Mouse (Mus musculus) small intestine, adult 2 months (tissue): ENCODE results near the gene Sppl3. TPM values are rescaled to one million over a fixed set of nuclear protein-coding genes. Genes with fewer than 3 reads are reported as not detected.
"Not testable (repeated sequence)": the region's sequence is repeated elsewhere in the genome, so short reads cannot be mapped to it uniquely, and the experiment has no call there.

Source experiments
- H3K27ac ChIP-seq: fragments of 200-500 bp; 2 replicates; pipeline ENCODE4 v1.5.1; 2012; ENCODE audit warnings: low read depth, low read length, control low read depth, inconsistent platforms; ENCODE audit not compliant: insufficient read depth
- H3K27me3 ChIP-seq: fragments of 200-500 bp; 2 replicates; pipeline ENCODE4 v1.6.1; 2012; ENCODE audit warnings: mild to moderate bottlenecking, moderate library complexity, low read length, inconsistent platforms; ENCODE audit not compliant: control insufficient read depth, insufficient read depth
- H3K36me3 ChIP-seq: fragments of 200-500 bp; 2 replicates; pipeline ENCODE4 v1.6.1; 2012; ENCODE audit warnings: mild to moderate bottlenecking, low read length, control low read depth, inconsistent platforms; ENCODE audit not compliant: control insufficient read depth, insufficient read depth
- H3K4me1 ChIP-seq: fragments of 200-500 bp; 2 replicates; pipeline ENCODE4 v1.6.1; 2012; ENCODE audit warnings: low read length, inconsistent platforms, mixed read lengths; ENCODE audit not compliant: control insufficient read depth, insufficient read depth, insufficient read length
- H3K4me3 ChIP-seq: fragments of 200-500 bp; 2 replicates; pipeline ENCODE4 v1.5.1; 2012; ENCODE audit warnings: low read depth, mild to moderate bottlenecking, control low read depth, inconsistent platforms, low read length, moderate library complexity
- CTCF ChIP-seq: fragments of 200-500 bp; IDR thresholded peaks from 2 replicates; pipeline ENCODE4 v1.5.1; 2012; ENCODE audit warnings: low read depth, mild to moderate bottlenecking, control low read depth, inconsistent platforms, low read length, moderate library complexity, mixed read lengths; ENCODE audit not compliant: insufficient replicate concordance, insufficient read length; ENCODE audit errors: extremely low read depth
- POLR2A ChIP-seq: fragments of 200-500 bp; IDR thresholded peaks from 2 replicates; pipeline ENCODE4 v1.6.1; 2012; ENCODE audit warnings: low read depth, mild to moderate bottlenecking, control low read depth, inconsistent platforms, low read length, moderate library complexity
- WGBS: fragments of 180-500 bp; shearing (Covaris S2); methylation state at CpG from one replicate; pipeline ENCODE4 v1.1.7; 2018; 5-methylcytosine and 5-hydroxymethylcytosine counted together
- polyA plus RNA-seq: library from polyadenylated mRNA; depleted of rRNA; stranded (reverse); fragments of >200 nt; gene quantifications from 2 replicates; pipeline ENCODE4 v1.2.3, GENCODE M21; 2012

The Sppl3 gene
- polyA plus RNA-seq, 1 experiment: 101 TPM

DNA sequence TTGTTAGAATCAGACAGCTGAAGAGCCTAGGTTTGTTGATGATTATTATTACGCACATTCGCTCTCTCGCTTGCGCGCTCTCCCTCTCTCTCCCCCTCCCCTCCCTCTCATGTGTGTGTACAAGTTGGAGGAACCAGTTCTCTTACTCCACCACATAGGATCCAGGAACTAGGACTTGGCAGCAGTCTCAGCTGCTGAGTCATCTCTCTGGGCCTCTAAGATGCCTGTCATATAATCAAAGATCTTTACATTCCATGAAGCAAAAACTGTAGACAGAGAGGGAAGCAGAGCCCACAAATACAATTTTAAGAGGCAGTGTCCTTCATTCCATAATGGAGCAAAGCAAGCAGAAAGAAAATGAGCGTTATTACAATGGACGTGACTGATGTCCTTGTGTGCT is 61.2 kb downstream of the Sppl3 start:
- Histone ChIP-seq H3K4me3 (no peak overlapping the region), H3K27ac (peak overlapping the region; percentile 28; the same call in 1 of the 2 replicates), H3K27me3 (no peaks in the 10 kb centered on the region), H3K4me1 (peaks cover 36% of the 10 kb centered on the region), H3K36me3 (peaks cover 5% of the 10 kb centered on the region; the same call in 1 of the 2 replicates)
- TF ChIP-seq CTCF (no peak), POLR2A (no peak)
- WGBS: 15% methylated on average over 7 of the region's 7 CpGs

DNA sequence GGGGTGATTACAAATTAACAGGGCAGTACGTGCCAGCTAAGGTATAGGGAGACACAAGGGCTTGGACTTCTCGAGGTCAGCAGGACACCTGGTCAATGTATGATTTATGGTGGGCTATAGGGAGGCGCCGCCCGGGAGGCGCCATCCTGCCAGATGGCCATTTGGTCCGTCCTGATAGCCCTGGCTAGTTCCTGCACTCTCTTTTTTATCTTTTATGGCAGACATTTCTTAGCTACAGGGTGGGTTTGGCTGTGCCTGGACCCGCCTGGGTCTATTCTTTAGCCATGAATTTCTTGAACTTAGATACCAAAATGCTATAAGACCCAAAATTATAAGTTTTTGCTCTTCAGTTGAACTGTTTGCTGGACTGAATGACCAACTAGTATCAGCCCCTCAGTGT is 62.4 kb downstream of the Sppl3 start:
- H3K4me1 ChIP-seq: peaks cover 38% of the 10 kb centered on the region
- H3K27me3 ChIP-seq, H3K4me3 ChIP-seq, H3K36me3 ChIP-seq: not testable (repeated sequence)
- H3K27ac ChIP-seq: peak overlapping the region; percentile 37; the same call in 1 of the 2 replicates
- WGBS: 34% methylated on average over 8 of the region's 8 CpGs

DNA sequence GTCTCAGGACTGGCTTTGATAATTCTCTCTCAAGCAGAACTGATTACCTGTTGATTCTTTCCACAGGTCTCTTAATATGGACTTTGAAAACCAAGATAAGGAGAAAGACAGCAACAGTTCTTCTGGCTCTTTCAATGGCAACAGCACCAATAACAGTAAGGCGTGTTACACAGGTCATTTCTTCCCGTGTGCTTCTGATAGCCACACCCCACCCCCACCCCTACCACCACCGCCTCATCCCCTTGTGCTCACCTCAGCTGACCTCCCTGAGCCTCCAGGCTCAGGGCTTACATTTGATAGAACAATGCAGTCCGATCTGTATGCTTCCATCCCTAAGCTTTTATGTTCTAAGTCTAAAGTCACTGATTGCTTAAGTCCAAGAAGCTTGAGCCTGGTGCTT is 63.8 kb downstream of the Sppl3 start:
- H3K27me3 ChIP-seq: no peaks in the 10 kb centered on the region
- peaks cover 29% of the 10 kb centered on the region for H3K4me1 ChIP-seq
- H3K27ac ChIP-seq: peak overlapping the region; percentile 87
- H3K36me3 ChIP-seq: peaks cover 9% of the 10 kb centered on the region; the same call in 1 of the 2 replicates
- TF ChIP-seq POLR2A (no peak), CTCF (no peak)
- 29% methylated on average over 4 of the region's 4 CpGs for WGBS
- no peak overlapping the region for H3K4me3 ChIP-seq

DNA sequence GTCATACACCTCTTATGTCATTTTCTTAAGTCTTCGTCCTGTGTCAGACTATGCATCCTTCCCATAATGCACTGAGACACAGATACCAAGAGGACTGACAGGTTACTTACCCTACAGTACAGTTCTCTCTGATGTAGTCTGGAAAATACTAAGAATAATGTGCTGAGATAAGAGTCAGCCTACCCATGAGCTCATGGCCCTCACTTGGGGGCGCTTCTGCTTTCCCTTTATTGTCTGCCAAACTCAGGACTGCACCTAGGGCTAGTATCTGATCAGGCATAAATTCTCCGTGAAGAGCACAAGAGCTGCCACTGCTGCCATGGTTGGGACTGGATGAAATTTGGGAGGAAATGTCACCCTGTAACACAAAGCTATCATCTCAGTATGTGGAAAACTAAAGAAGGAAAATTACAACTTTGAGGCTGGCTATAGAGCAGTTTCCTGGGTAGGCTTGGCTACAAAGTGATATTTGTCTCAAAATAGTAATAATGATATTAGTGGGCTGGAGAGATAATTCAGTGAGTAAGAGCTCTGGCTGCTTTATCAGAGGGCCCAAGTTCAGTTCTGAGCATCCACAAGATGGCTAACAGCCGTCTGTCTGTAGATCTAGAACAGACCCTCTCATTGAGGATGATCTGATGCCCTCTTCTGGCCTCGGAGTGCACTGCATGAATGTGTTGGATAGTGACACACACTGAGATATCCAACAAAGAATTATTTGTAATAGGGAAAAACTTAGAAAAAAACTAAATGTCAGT is 65.4 kb downstream of the Sppl3 start:
- Histone ChIP-seq H3K36me3 (peaks cover 14% of the 10 kb centered on the region), H3K27ac (peak overlapping the region; percentile 20; the same call in 1 of the 2 replicates), H3K27me3 (no peaks in the 10 kb centered on the region), H3K4me1 (peaks cover 23% of the 10 kb centered on the region), H3K4me3 (no peak overlapping the region)
- 49% methylated on average over 5 of the region's 5 CpGs for WGBS
- no peak for TF ChIP-seq POLR2A
- peak; percentile 26; the same call in 1 of the 2 replicates for TF ChIP-seq CTCF

DNA sequence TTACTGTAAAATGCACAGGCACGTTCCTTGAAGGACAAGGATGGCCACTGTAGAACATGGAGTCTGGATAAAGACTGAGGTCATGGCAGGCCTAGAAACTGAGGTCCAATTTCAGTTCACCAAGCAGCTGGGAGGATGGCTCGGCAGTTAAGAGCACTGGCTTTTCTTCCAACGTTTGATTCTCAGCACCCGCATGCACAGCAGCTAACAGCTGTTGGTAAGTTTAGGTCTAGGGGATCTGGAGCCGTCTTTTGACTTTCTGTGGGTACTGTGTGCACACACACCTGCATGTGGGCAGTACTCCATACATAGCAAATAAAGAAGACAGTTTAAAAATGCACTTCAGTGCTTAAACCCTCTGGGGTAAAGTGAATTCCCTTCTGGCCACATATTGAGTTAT is 70.7 kb downstream of the Sppl3 start:
- no peak overlapping the region for H3K27ac ChIP-seq
- WGBS: 84% methylated on average over 5 of the region's 5 CpGs
- H3K36me3 ChIP-seq: peaks cover 45% of the 10 kb centered on the region
- TF ChIP-seq CTCF (no peak), POLR2A (no peak)
- no peak overlapping the region for H3K4me3 ChIP-seq
- no peaks in the 10 kb centered on the region for H3K27me3 ChIP-seq
- peaks cover 5% of the 10 kb centered on the region; the same call in 1 of the 2 replicates for H3K4me1 ChIP-seq

DNA sequence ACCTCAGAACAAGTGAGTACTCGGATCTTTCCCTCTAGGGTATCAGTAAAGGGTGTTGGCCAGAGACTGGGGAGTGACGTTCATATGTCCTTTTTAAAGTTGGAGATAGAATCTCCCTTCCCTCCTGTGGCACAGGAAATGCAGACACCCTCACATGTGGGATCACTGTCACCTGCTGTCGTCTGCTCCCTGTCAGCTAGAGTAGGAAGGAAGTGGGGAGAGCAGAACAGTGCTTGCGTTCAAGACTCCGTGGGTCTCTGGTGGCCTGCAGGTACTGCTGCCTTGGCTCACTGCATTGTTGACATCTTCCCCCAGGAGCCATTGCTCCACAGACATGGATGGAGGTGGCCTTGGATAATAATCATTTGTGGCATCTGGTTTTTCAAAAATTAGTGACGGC is 72.6 kb downstream of the Sppl3 start:
- Histone ChIP-seq H3K27me3 (no peaks in the 10 kb centered on the region), H3K27ac (no peak overlapping the region), H3K36me3 (peaks cover 54% of the 10 kb centered on the region), H3K4me1 (0 out of 2 replicates have a peak, but pooled peaks cover 3% of the 10 kb centered on the region), H3K4me3 (no peak overlapping the region)
- WGBS: 82% methylated on average over 6 of the region's 6 CpGs
- TF ChIP-seq POLR2A (no peak), CTCF (no peak)

DNA sequence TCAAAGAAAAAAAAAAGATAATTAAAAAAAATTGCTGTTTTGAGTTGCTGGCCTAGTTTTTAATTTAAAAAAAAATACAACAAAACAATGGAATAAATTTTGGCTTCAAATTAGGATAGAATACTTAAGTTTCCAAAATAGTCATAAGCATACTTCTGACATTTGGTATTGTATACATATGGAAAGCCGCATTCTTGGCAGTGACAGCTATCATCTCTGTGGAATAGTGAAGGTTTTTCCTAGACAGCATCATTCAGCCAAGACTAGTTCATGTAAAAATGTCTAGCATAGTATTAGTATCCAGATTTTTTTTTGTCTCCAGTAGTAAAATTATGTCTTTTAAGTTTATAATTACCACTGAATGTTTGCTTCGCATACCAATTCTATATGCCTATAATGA is 74.7 kb downstream of the Sppl3 start:
- Histone ChIP-seq H3K27ac (no peak overlapping the region), H3K4me1 (peaks cover 8% of the 10 kb centered on the region; the same call in 1 of the 2 replicates), H3K27me3 (no peaks in the 10 kb centered on the region), H3K36me3 (peaks cover 67% of the 10 kb centered on the region), H3K4me3 (no peak overlapping the region)
- TF ChIP-seq POLR2A: no peak
- TF ChIP-seq CTCF: no peak
- 98% methylated on average over 2 of the region's 2 CpGs for WGBS
